Mouse (Mus musculus) liver, postnatal 0 days (tissue): ENCODE measurements at regions not wholly inside any gene's neighbourhood (a gene's known extent, or its start where the extent isn't known, plus 50 kb on each side); places are given as distances from the start of the nearest gene placed in this dataset.
A peak's percentile ranks its signal among the peaks of the same experiment; 100 is the strongest.

Experiments
- ATAC-seq: fragments of 200-750 bp; cut with Nextera tagmentation; 2 replicates; pipeline ENCODE4 v1.8.0; 2017; ENCODE audit warnings: mild to moderate bottlenecking, moderate library complexity
- DNase-seq: peaks from one replicate; pipeline ENCODE4 v3.0.0-alpha.2; 2016
- H3K27ac ChIP-seq: fragments of 300-500 bp; sonication (generic); 2 replicates; pipeline ENCODE4 v1.5.1; 2014; ENCODE audit warnings: antibody characterized with exemption, moderate library complexity, mild to moderate bottlenecking, low read depth
- H3K27me3 ChIP-seq: fragments of 300-500 bp; sonication (generic); 2 replicates; pipeline ENCODE4 v1.6.1; 2014; ENCODE audit warnings: low read length, control low read depth, mixed read lengths; ENCODE audit not compliant: insufficient read depth
- H3K36me3 ChIP-seq: fragments of 300-500 bp; sonication (generic); replicated peaks from 2 replicates; pipeline ENCODE4 v1.6.1; 2014; ENCODE audit warnings: mild to moderate bottlenecking, control low read depth, low read length, moderate library complexity, mixed read lengths; ENCODE audit not compliant: insufficient read depth
- H3K4me1 ChIP-seq: fragments of 300-500 bp; sonication (generic); 2 replicates; pipeline ENCODE4 v1.6.1; 2014; ENCODE audit warnings: antibody characterized with exemption, mild to moderate bottlenecking, control low read depth; ENCODE audit not compliant: insufficient read depth
- H3K4me2 ChIP-seq: fragments of 300-500 bp; sonication (generic); 2 replicates; pipeline ENCODE4 v1.6.1; 2014; ENCODE audit warnings: low read depth, mild to moderate bottlenecking, low read length, moderate library complexity, mixed read lengths
- H3K4me3 ChIP-seq: fragments of 300-500 bp; sonication (generic); 2 replicates; pipeline ENCODE4 v1.5.1; 2014; ENCODE audit warnings: low read depth, low read length
- H3K9ac ChIP-seq: fragments of 300-500 bp; sonication (generic); replicated peaks from 2 replicates; pipeline ENCODE4 v1.6.1; 2014; ENCODE audit warnings: mild to moderate bottlenecking, moderate library complexity
- H3K9me3 ChIP-seq: fragments of 300-500 bp; sonication (generic); 2 replicates; pipeline ENCODE4 v1.6.1; 2016; ENCODE audit warnings: mild to moderate bottlenecking, control low read depth, low read length, mixed read lengths
- CTCF ChIP-seq: sonication (generic); IDR thresholded peaks from 2 replicates; pipeline ENCODE4 v1.5.1; 2016; ENCODE audit warnings: antibody characterized with exemption, low read depth
- EP300 ChIP-seq: IDR thresholded peaks from 2 replicates; pipeline ENCODE4 v1.6.1; 2016; ENCODE audit warnings: antibody characterized with exemption, low read depth, mild to moderate bottlenecking
- WGBS: fragments of 180-500 bp; shearing (Covaris S2); extraction: QIAGEN DNeasy Blood & Tissue Kit; methylation state at CpG from one replicate; pipeline ENCODE4 v1.1.7; 2014; ENCODE audit not compliant: insufficient replicate concordance; 5-methylcytosine and 5-hydroxymethylcytosine counted together

GRCm38 (mm10) chr17:44422865-44423264 is 234.5 kb downstream of the Clic5 start:
- 77% methylated on average over 5 of the region's 5 CpGs for WGBS
- H3K9ac ChIP-seq: no peak overlapping the region
- H3K27me3 ChIP-seq: no peaks in the 10 kb centered on the region

GRCm38 (mm10) chr17:44423471-44423985 is 235.1 kb downstream of the Clic5 start:
- Histone ChIP-seq H3K36me3 (no peaks in the 10 kb centered on the region), H3K4me2 (no peak overlapping the region), H3K9me3 (no peaks in the 10 kb centered on the region), H3K4me3 (no peak overlapping the region), H3K9ac (no peak overlapping the region), H3K4me1 (no peaks in the 10 kb centered on the region), H3K27ac (no peak overlapping the region), H3K27me3 (no peaks in the 10 kb centered on the region)
- TF ChIP-seq EP300 (no peak), CTCF (no peak)
- no peak for ATAC-seq
- WGBS: 72% methylated on average over 5 of the region's 5 CpGs
- no peak for DNase-seq

More at GRCm38 (mm10) chr17:44422865-44423264, 234.5 kb downstream of the Clic5 start:
- H3K4me2 ChIP-seq: no peak overlapping the region
- DNase-seq (no peak), ATAC-seq (no peak)
- no peaks in the 10 kb centered on the region for H3K9me3 ChIP-seq
- H3K36me3 ChIP-seq: no peaks in the 10 kb centered on the region
- TF ChIP-seq CTCF (no peak), EP300 (no peak)
- no peaks in the 10 kb centered on the region for H3K4me1 ChIP-seq
- H3K27ac ChIP-seq: no peak overlapping the region
- H3K4me3 ChIP-seq: no peak overlapping the region

GRCm38 (mm10) chr17:44432524-44433295 is 244.3 kb downstream of the Clic5 start:
- DNase-seq (peak; percentile 15), ATAC-seq (no peak)
- no peaks in the 10 kb centered on the region for H3K4me1 ChIP-seq
- TF ChIP-seq EP300 (no peak), CTCF (no peak)
- peak overlapping the region; percentile 44 for H3K4me2 ChIP-seq
- 13% methylated on average over 4 of the region's 4 CpGs for WGBS
- no peaks in the 10 kb centered on the region for H3K36me3 ChIP-seq
- 0 out of 2 replicates have a peak overlapping the region, but pooled peaks have one; percentile 19 for H3K4me3 ChIP-seq
- H3K9ac ChIP-seq: no peak overlapping the region
- no peaks in the 10 kb centered on the region for H3K27me3 ChIP-seq
- no peaks in the 10 kb centered on the region for H3K9me3 ChIP-seq
- no peak overlapping the region for H3K27ac ChIP-seq

GRCm38 (mm10) chr17:44433296-44433653 is 244.9 kb downstream of the Clic5 start:
- no peak for DNase-seq
- TF ChIP-seq CTCF (no peak), EP300 (no peak)
- Histone ChIP-seq H3K4me1 (no peaks in the 10 kb centered on the region), H3K27ac (no peak overlapping the region), H3K9ac (no peak overlapping the region), H3K36me3 (no peaks in the 10 kb centered on the region), H3K27me3 (no peaks in the 10 kb centered on the region), H3K9me3 (no peaks in the 10 kb centered on the region), H3K4me2 (no peak overlapping the region), H3K4me3 (no peak overlapping the region)
- ATAC-seq: no peak

GRCm38 (mm10) chr17:44436536-44437043 is 248.2 kb downstream of the Clic5 start:
- Histone ChIP-seq H3K27ac (no peak overlapping the region), H3K9ac (no peak overlapping the region), H3K4me1 (no peaks in the 10 kb centered on the region), H3K9me3 (no peaks in the 10 kb centered on the region), H3K36me3 (no peaks in the 10 kb centered on the region), H3K27me3 (no peaks in the 10 kb centered on the region), H3K4me2 (no peak overlapping the region), H3K4me3 (no peak overlapping the region)
- no peak for DNase-seq
- 56% methylated on average over 9 of the region's 9 CpGs for WGBS
- no peak for ATAC-seq
- TF ChIP-seq EP300: no peak
- no peak for TF ChIP-seq CTCF

GRCm38 (mm10) chr17:44438526-44438925 is 250.1 kb downstream of the Clic5 start:
- H3K27me3 ChIP-seq: no peaks in the 10 kb centered on the region
- H3K4me1 ChIP-seq: no peaks in the 10 kb centered on the region
- H3K36me3 ChIP-seq: no peaks in the 10 kb centered on the region
- H3K4me3 ChIP-seq: no peak overlapping the region
- H3K9me3 ChIP-seq: no peaks in the 10 kb centered on the region
- H3K9ac ChIP-seq: no peak overlapping the region
- DNase-seq: no peak
- no peak for TF ChIP-seq EP300
- TF ChIP-seq CTCF: no peak
- no peak overlapping the region for H3K27ac ChIP-seq
- ATAC-seq: no peak
- H3K4me2 ChIP-seq: no peak overlapping the region
